Mouse (Mus musculus) macrophage (primary cell): ENCODE data around the gene Grid2. TPM values are rescaled to one million over a fixed set of nuclear protein-coding genes. Genes with fewer than 3 reads are reported as not detected.

Experiments used
- H3K27ac ChIP-seq: fragments of 350-480 bp; formaldehyde crosslinking; 2 replicates; pipeline ENCODE4 v1.9.0; 2021
- H3K36me3 ChIP-seq: fragments of 350-480 bp; formaldehyde crosslinking; 2 replicates; pipeline ENCODE4 v1.9.0; 2021; ENCODE audit errors: inconsistent target
- H3K4me3 ChIP-seq: fragments of 350-480 bp; formaldehyde crosslinking; 2 replicates; pipeline ENCODE4 v1.9.0; 2021; ENCODE audit errors: inconsistent target
- H3K79me2 ChIP-seq: fragments of 350-480 bp; formaldehyde crosslinking; 2 replicates; pipeline ENCODE4 v1.9.0; 2021; ENCODE audit errors: inconsistent target
- WGBS: methylation state at CpG from one replicate; pipeline ENCODE4 v1.1.7; 2026; ENCODE audit warnings: inconsistent platforms; ENCODE audit not compliant: missing documents; 5-methylcytosine and 5-hydroxymethylcytosine counted together
- polyA plus RNA-seq: library from polyadenylated mRNA; stranded (reverse); fragments of 250-400 nt; gene quantifications from 3 replicates; pipeline ENCODE4 v1.2.4, GENCODE M21; 2018; ENCODE audit warnings: inconsistent platforms

Grid2 gene
- polyA plus RNA-seq, 1 experiment from 2014 or later: not detected

- Histone ChIP-seq H3K4me3 (no peak overlapping the region), H3K79me2 (no peaks in the 10 kb centered on the region), H3K36me3 (no peaks in the 10 kb centered on the region), H3K27ac (no peak overlapping the region)
- 85% methylated on average over 4 of the region's 4 CpGs for WGBS
Measured at GRCm38 (mm10) chr6:64448864-64449355, 1193.2 kb downstream of the Grid2 start.

- Histone ChIP-seq H3K4me3 (no peak overlapping the region), H3K36me3 (no peaks in the 10 kb centered on the region), H3K27ac (no peak overlapping the region), H3K79me2 (no peaks in the 10 kb centered on the region)
- WGBS: 75% methylated on average over 3 of the region's 3 CpGs
Measured at GRCm38 (mm10) chr6:64450770-64451169, 1195.1 kb downstream of the Grid2 start.

- Histone ChIP-seq H3K36me3 (no peaks in the 10 kb centered on the region), H3K27ac (no peak overlapping the region), H3K4me3 (no peak overlapping the region), H3K79me2 (no peaks in the 10 kb centered on the region)
- 84% methylated on average over 3 of the region's 3 CpGs for WGBS
Measured at GRCm38 (mm10) chr6:64479884-64480283, 1224.2 kb downstream of the Grid2 start.

- Histone ChIP-seq H3K4me3 (no peak overlapping the region), H3K79me2 (no peaks in the 10 kb centered on the region), H3K27ac (no peak overlapping the region), H3K36me3 (no peaks in the 10 kb centered on the region)
- 45% methylated on average over 2 of the region's 2 CpGs for WGBS
Measured at GRCm38 (mm10) chr6:64480592-64480991, 1224.9 kb downstream of the Grid2 start.

- no peak overlapping the region for H3K27ac ChIP-seq
- H3K4me3 ChIP-seq: no peak overlapping the region
- no peaks in the 10 kb centered on the region for H3K79me2 ChIP-seq
- 73% methylated on average over 4 of the region's 4 CpGs for WGBS
- no peaks in the 10 kb centered on the region for H3K36me3 ChIP-seq
Measured at GRCm38 (mm10) chr6:64490313-64491067, 1234.8 kb downstream of the Grid2 start.

GRCm38 (mm10) chr6:64504394-64504793 lies 1248.7 kb downstream of the Grid2 start:
- WGBS: 0% methylated on average over 1 of the region's 1 CpGs
- H3K36me3 ChIP-seq: no peaks in the 10 kb centered on the region
- H3K27ac ChIP-seq: no peak overlapping the region

GRCm38 (mm10) chr6:64542168-64542567 lies 1286.5 kb downstream of the Grid2 start:
- whole genome bisulfite sequencing: 88% methylated on average over 3 of the region's 3 CpGs
- no peak overlapping the region for H3K4me3 ChIP-seq
- no peaks in the 10 kb centered on the region for H3K79me2 ChIP-seq
- H3K36me3 ChIP-seq: no peaks in the 10 kb centered on the region
- H3K27ac ChIP-seq: no peak overlapping the region

More at GRCm38 (mm10) chr6:64504394-64504793, 1248.7 kb downstream of the Grid2 start:
- Histone ChIP-seq H3K79me2 (no peaks in the 10 kb centered on the region), H3K4me3 (no peak overlapping the region)

- Histone ChIP-seq H3K27ac (no peak overlapping the region), H3K36me3 (no peaks in the 10 kb centered on the region), H3K4me3 (no peak overlapping the region), H3K79me2 (no peaks in the 10 kb centered on the region)
- 86% methylated on average over 3 of the region's 3 CpGs for WGBS
Measured at GRCm38 (mm10) chr6:64553645-64554044, 1298.0 kb downstream of the Grid2 start.

- H3K36me3 ChIP-seq: no peaks in the 10 kb centered on the region
- no peaks in the 10 kb centered on the region for H3K79me2 ChIP-seq
- no peak overlapping the region for H3K27ac ChIP-seq
- no peak overlapping the region for H3K4me3 ChIP-seq
- WGBS: 93% methylated on average over 4 of the region's 4 CpGs
Measured at GRCm38 (mm10) chr6:64555220-64555619, 1299.5 kb downstream of the Grid2 start.

- no peak overlapping the region for H3K27ac ChIP-seq
- no peaks in the 10 kb centered on the region for H3K36me3 ChIP-seq
- WGBS: 68% methylated on average over 5 of the region's 5 CpGs
- H3K79me2 ChIP-seq: no peaks in the 10 kb centered on the region
- no peak overlapping the region for H3K4me3 ChIP-seq
Measured at GRCm38 (mm10) chr6:64568599-64568998, 1312.9 kb downstream of the Grid2 start.

- no peaks in the 10 kb centered on the region for H3K79me2 ChIP-seq
- H3K4me3 ChIP-seq: no peak overlapping the region
- no peak overlapping the region for H3K27ac ChIP-seq
- WGBS: 58% methylated on average over 3 of the region's 3 CpGs
- H3K36me3 ChIP-seq: no peaks in the 10 kb centered on the region
Measured at GRCm38 (mm10) chr6:64581338-64581737, 1325.7 kb downstream of the Grid2 start.

- 88% methylated on average over 7 of the region's 7 CpGs for WGBS
- H3K27ac ChIP-seq: no peak overlapping the region
- no peaks in the 10 kb centered on the region for H3K79me2 ChIP-seq
- no peaks in the 10 kb centered on the region for H3K36me3 ChIP-seq
- H3K4me3 ChIP-seq: no peak overlapping the region
Measured at GRCm38 (mm10) chr6:64588487-64589205, 1333.0 kb downstream of the Grid2 start.

- no peaks in the 10 kb centered on the region for H3K36me3 ChIP-seq
- no peaks in the 10 kb centered on the region for H3K79me2 ChIP-seq
- 77% methylated on average over 7 of the region's 7 CpGs for WGBS
- H3K27ac ChIP-seq: no peak overlapping the region
- H3K4me3 ChIP-seq: no peak overlapping the region
Measured at GRCm38 (mm10) chr6:64596261-64596660, 1340.6 kb downstream of the Grid2 start.

GRCm38 (mm10) chr6:64596835-64597234 lies 1341.2 kb downstream of the Grid2 start:
- no peaks in the 10 kb centered on the region for H3K79me2 ChIP-seq
- no peak overlapping the region for H3K4me3 ChIP-seq
- no peaks in the 10 kb centered on the region for H3K36me3 ChIP-seq
- WGBS: 75% methylated on average over 2 of the region's 2 CpGs
- H3K27ac ChIP-seq: no peak overlapping the region

- Histone ChIP-seq H3K36me3 (no peaks in the 10 kb centered on the region), H3K79me2 (no peaks in the 10 kb centered on the region), H3K27ac (no peak overlapping the region), H3K4me3 (no peak overlapping the region)
- WGBS: 60% methylated on average over 4 of the region's 4 CpGs
Measured at GRCm38 (mm10) chr6:64598144-64598561, 1342.5 kb downstream of the Grid2 start.
